Mouse (Mus musculus): ENCODE data around the gene Aamp.
A peak's percentile ranks its signal among the peaks of the same experiment; 100 is the strongest.
"Not testable (repeated sequence)": the region's sequence is repeated elsewhere in the genome, so short reads cannot be mapped to it uniquely, and the experiment has no call there.

The Aamp gene

DNA sequence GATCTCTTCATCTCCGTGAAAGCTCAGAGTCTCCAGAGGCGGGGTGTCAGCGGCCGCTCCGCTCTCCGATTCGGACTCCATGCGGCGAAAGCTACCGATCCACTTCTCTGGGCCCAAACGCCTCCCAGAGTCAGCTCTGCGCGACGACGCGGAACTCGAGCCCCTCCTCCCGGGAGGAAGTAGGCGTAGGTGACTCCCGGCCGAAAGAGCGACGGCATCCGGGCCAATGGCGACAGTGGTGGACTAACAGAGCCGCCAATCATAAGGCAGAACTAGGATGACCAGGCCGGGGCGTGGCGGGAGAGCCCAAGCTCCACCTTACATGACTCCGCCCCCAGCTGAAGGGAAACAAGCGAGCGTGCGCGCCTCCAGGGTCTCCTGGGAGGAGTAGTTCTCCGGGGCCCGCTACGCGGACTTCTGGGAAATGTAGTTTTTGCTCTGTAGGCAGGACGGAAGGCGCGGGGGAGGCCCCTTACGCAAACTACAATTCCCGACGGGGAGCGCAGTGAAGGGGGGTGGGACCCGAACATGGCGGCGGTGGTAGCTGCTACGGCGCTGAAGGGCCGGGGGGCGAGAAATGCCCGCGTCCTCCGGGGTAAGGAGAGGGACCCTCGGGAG lies at the start of gene Aamp, which contains the start of gene Pnkd:
Gene Aamp, minus strand, starts transcription at position 196 of the 618 bp plus-strand sequence.
Gene Pnkd, plus strand, starts transcription at position 388 of the 618 bp plus-strand sequence.
- DNase-seq, result peak; percentile 99 to 100

DNA sequence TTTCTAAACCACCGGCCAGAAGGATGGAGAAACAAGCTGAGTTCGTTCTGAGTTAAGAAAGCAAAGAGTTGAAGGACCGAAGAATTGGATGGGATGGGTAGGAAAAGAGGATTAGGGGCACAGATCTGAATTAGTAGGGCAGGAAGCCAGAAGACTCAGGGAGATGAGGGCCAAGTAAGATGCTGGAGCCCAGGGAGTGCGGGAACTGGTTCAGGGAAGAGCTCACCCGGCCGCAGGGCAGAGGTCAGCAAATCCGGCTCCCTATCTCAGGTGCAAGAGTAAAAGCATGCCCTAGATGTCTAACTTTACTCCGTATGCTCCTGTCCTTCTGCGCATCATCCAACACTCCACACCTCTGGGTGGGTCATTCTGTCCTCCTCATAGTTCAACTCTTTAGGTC lies 48.4 kb upstream of the Aamp start:
- no peak for DNase-seq

DNA sequence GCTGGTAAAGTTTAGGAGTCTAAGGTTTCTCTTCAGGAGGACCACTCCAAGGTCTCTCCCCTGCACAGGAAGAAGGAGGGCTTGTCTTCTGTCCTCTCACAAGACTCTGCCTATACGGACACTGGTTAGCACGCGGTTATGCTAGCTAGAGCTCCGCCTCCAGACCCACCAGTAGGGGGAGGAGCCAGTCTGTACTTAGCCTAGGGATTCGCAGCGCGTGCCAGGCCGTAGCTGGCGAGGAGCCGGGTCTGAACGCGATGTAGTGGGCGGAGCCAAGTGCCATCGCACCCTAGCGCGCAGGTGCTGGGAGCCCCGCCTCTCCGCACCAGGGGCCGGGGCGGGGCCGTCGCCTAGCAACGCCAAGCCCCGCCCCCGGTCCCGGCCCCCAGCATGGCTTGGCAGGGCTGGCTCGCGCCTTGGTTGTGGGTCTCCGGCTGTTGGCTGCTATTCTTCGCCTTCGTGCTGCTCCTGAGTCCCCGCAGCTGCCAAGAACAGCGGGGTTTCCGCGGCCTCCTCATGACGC lies 47.8 kb upstream of the Aamp start:
- peak; percentile 88 for DNase-seq

DNA sequence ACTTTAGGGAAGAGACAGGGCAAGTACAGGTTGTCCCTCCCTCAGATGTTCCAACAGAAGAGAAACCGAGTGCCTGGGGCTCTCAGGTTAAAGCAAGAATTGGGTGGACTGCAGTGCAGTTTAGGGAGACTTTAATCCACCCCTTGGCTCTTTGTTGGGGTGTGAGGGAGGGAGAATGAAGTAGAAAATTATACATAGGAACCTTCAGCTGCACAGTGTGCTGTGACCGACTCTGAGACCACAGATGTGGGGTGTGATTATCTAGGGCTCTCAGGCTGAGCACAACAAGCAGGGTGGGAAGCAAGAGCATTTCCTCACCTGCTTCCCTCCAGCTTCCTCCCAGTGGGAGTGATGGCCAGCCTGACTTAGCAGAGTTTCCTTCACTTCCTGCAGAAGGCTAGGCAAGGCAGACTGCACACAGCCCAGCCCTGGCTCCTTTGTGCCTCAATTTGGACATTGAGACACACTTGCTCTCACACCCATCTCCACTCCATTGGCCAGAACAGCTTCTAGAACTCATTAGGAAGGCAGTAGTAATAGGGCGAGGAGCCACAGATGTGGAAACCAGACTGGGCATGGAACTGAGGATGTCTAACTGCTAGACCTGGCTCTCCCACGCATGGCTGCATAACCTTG lies 46.6 kb upstream of the Aamp start:
- no peak for DNase-seq

DNA sequence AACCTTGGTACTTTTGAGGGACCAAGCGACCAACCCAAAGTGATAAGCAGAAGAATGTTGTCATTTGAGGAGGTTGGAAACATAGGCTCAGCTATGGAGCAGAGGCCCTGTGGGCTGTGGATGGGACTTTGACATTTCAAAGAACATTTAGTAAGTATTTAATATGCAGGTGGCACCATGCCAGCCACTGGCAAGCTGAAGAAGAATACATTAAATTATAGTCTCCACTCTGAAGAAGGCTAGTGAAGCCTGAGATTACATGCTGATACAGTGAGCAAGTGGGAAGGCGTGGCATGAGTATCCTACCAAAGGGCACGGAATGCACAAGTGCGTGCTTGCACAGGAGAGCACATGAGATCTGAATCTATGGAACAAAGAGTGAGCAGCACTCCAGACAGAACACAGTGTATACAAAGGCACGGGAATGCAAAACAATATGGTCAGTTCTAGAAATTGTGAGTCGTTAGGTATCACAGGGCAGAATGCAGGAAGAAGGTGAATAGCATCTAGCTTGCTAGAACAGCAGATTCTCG lies 45.4 kb upstream of the Aamp start:
- DNase-seq, result no peak

DNA sequence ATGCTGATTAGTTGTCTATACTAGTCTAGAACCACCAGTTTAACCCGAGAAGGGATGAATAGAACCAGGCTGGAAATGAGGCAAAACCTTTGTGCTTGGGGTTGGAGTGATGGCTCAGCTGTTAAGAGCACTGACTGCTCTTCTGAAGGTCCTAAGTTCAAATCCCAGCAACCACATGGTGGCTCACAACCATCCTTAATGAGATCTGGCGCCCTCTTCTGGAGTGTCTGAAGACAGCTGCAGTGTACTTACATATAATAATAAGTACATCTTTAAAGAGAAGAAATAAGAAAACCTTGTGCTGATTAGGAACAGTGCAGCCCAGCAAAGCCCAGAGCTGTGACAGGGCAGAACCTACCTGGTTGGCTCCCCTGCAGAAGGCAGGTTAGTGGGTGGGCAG lies 42.4 kb upstream of the Aamp start:
- not testable (repeated sequence) for DNase-seq

DNA sequence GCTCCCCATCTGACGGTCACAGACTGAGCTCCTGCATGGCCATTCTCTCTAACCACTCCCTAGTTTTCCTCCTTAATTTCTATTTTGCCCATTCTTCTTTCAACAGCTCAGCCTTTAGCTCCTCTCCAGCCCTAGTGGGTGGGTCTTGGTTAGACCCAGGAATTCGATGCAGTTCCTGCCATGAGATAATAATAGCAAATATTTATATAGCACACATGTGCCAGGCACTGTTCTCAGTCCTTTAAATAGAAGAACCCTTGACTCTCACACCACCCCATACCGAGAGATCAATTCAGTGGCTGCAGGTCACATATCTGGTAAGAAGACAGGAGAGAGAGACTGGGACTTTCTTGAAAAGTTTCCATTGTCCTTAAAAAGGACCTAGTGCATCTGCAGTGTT lies 36.9 kb upstream of the Aamp start:
- no peak for DNase-seq

DNA sequence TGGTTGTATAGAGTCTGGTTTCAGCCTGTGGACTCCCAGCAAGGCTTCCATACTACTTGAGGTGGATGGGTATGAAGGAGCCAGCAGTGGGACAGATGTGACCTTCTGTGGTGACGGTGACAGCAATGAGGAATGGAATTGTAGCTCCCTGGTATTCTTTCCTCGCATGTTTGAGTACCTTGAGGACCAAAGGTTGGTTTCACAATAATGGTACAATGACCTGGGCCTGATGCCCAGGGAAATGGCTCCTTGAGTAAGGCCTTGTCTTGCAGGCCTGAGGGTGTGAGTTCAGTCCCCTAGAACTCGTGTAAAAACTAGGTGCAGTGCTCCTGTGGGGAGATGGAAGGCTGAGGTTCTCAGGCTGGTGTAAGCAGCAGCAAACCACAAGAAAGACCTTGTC lies 34.2 kb upstream of the Aamp start:
- DNase-seq, result no peak

DNA sequence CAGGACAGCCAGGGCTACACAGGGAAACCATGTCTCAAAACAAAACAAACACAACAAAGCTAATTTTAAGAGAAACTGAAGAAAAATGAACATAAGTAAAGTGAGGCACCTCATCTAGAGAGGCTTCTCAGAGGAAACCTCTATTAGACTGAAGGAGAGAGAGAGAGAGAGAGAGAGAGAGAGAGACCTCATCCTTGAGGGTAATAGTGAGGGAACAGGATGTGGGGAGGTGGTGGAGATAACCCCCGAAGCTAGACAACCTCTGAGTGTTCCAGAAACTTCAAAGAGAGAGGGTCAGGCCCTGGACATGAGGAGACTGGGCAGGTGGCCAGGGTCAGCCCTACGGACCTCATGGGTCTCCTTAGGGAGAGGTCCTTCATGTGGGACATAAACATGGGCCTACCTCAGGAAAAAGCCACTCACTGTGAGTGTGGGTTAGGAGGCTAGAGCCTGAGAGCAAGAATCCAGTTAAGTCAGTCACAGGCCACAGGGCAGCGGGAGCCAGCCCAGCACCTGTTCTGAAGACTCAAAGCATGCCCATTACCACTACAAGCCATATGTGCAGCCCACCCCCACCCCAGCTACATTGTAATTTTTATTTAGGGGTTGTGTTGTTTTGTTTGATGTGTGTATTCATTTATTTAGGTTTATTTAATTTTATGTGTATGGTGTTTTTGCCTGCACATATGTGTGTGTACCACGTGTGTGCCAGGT lies 31.7 kb upstream of the Aamp start:
- DNase-seq, result no peak

DNA sequence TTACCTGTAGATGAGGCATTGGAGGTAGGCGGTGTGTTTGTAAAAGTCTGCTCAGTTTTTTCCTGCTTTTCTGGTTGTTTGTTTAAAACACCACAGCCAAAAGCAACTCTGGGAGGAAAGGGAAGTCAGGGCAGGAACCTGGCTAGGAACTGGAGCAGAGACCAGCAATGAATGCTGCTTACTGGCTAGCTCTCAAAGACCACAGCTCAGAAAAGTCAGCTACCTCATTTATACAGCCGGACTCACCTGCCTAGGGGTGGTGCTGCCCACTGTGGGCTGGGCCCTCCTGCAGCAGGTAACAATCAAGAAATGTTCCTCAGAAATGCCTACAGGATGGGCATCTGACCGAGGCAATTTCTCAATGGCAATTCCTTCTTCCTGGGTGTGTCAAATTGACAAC lies 30.3 kb upstream of the Aamp start:
- no peak for DNase-seq

DNA sequence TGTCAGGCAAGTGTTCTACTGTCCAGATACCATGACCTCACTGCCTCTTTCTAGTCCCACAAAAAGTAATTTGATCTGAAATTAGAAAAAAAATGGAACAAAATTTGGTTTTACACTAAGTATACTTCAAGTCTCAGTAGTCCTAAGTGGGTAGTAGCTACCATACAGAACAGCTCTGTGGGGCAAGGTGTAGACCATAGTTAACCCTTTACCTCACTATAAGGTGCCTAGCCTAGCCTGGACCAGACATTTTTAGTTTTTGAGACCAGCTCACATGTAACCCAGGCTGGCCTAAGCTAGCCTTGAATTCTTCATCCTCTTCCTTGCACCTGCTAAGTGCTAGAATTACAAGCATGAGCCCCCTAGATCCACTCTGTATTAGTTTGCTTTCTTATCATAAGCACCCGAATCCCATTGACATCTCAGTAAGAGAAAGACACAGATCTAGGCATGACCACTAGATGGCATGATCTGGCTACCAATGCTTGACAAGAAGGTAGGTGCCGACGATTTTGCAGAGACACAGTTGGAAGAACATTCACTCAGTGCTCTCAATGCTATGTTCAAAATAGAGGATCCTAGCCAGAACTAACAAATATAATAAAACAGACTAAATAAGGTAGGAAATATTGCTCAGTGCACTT lies 28.6 kb upstream of the Aamp start:
- DNase-seq, result peak; percentile 63 to 72

DNA sequence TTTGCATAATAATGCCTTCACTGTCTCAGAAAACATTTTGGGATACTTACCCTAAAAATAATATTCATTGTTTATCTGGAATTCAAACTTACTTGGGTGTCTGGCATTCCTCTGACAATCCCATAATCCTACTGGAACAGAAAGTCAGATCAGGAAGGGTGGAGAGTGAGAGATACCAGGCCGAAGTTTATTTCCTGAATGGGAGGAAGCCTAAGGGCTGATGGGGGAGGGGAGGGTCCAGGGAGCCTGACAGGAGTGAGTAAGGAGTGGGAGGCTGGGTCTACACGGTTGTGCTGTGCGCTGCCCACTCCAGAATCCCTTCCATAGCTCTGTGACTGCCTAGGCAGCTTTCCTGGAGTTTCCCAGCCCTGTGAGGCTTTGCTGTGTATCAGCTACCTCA lies 25.2 kb upstream of the Aamp start:
- DNase-seq, result no peak

DNA sequence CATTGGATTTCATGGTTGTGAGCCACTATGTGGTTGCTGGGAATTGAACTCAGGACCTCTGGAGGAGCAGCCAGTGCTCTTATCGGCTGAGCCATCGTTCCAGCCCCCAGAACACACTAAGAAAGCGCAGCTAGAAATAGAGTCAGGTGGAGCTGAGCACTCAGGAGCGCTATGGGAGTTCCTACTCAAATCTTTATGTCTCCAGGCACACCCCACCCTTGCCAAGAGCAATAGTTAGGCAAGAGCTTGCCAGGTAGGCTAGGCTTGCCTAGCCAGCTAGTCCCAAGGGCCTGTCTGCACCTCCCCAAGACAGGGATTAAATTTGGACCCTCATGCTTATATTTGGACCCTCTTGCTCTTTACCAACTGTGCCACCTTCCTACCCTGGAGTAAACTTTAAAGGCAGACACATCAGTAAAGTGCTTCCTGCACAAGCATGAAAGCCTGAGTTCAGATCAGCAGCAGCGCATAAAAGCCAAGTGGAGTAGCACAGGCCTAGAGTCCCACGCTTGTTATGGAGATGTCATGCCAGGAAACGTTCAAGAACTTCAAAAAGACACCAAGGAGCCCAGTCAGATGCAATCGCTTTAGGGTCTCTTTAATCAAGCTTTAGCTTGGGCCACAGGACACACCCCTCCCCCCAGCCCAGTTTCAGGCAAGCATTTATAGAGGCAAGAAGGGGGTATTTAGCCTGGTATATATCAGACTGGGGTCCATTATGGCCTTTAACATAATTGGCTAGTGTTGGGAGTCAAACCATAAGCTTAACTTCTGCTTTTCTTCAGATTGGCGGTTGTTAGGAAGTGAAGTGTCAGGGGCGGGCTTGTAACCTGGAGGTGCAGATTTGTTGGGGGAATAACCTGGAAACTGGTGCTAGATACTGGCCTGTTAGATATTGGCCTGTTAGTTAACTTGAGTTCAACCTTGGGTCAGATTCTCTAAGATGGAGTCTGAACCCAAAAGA lies 23.7 kb upstream of the Aamp start:
- DNase-seq, result no peak

DNA sequence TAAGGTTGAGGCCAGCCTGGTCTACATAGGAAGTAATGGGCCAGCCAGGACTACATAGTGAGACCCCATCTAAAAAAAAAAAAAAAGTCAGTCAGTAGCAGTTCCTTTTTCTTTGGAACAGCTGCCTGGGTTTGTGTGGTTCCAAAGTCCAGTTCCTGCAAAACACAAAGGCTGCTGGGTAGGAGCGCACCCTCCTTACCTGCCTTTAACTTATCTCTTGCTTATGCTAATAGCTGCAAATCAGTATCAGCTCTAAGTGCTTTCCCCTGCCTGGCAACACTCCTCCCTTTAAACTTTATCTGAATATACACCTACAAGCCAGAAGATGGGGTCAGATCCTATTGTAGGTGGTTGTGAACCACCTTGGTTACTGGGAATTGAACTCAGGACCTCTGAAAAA lies 22.6 kb upstream of the Aamp start:
- DNase-seq, result no peak

DNA sequence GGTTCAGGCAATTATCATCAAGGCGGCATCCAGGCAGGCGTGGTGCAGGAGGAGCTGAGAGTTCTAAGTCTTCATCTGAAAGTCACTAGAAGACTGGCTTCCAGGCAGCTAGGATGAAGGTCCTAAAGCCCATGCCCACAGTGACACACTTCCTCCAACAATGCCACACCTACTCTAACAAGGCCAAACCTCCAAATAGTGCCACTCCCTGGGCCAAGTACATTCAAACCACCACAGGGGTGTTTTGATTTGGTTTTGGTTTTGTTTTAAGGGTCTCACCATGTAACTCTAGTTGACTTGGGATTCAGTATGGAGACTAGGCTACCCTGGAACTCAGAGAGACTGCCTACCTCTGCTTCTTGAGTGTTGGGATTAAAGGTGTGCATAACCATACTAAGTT lies 21.0 kb upstream of the Aamp start, which contains the start of gene Tmbim1:
Gene Tmbim1, minus strand, starts transcription at position 101 of the 400 bp plus-strand sequence.
- DNase-seq, result no peak

DNA sequence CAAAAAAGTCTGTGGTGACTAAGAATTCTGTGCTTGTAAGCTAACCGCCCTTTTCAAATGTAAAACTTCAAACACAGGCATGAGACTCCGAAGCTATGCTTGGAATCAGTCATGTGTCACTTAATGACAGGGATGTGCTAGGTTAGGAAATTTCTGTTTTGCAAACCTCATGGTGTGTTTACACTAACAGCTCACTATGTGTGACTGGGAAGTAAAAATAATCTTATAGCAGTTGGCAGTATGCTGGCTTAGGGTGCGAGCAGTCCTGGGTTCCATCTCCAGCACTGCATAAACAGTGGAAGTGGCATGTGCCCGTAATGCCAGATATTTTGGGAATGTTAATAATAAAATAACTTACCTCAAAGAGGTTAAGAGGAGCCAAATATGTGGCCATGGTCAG lies 20.4 kb upstream of the Aamp start:
- no peak for DNase-seq

DNA sequence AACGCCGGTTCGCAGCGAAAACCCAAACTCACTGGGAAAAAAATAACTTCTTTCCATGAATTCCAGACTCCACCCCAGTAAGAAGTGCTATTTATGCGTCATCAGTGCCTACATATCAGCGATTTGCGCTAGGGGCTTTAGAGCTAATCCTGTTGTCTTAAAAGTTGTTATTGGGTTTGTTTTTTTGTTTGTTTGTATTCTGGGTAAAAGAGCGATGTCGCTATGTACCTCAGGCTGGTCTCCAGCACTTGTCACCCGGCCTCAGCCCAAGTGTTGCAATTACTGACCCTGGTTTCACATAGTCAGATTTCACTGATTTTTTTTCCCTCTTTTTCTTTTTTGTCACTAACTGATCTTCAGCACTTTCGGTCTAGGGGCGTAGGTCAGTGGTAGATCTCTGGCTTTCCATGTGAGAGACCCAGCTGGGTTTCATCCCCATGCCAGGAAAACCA lies 19.8 kb upstream of the Aamp start:
- no peak for DNase-seq

DNA sequence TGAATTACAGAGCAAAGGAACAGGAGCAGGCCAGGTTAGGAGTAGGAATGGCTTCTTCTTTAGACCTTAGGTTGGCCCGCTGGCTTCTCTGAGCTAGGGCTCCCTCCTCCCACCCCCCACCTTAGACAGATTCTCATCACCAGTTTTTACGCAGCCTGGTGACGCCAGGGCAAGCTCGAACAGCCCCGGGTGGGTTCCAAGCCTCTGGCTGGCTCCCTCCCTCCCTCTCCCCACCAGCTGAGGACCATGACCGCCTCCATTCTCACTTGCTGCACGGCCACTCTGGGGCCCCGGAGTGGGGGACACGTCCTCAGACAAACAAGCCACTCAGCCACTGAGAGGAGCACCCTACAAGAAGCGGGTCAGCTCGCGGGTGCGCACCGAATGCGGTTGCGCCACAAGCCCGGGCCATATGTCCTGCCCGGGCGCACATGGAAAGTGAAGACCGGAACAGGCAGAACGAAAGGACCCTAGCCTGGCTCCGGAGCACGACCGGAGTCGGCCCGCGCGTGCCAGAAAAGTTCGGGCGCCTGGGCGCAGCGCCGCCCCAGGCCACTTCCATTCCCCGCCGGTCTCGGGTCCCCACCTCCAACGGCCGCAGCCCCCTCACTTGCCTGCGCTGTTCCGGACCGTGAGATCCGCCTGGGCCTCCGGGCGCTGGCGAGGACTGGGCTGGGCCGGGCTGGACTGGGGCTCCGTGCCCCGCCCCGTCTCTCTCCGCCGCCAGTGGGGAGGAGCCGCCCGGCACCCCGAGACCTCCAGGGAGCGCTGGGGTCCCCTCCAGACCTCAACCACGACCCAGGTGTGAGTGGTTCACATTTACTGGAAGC lies 19.2 kb upstream of the Aamp start:
- DNase-seq, result peak; percentile 48 to 50

DNA sequence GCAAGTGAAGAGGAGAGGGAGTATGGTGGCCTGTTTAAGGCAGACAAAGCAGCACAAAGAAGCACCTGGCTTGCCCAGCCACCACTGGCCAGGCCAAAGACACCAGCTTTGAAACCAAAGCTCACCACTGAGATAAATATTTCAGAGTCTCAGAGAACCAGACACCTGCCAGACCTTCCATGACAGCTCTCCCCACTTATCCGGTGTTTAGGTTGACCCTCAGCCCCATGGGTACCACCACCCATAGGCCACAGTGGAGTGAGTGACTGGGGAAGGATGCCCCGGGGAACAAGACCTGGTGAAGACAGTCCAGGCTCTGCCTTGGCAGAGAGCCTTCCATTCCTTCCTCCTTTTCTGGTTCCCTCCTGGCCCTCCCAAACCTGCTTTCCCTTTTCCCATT lies 18.3 kb upstream of the Aamp start:
- DNase-seq, result no peak

DNA sequence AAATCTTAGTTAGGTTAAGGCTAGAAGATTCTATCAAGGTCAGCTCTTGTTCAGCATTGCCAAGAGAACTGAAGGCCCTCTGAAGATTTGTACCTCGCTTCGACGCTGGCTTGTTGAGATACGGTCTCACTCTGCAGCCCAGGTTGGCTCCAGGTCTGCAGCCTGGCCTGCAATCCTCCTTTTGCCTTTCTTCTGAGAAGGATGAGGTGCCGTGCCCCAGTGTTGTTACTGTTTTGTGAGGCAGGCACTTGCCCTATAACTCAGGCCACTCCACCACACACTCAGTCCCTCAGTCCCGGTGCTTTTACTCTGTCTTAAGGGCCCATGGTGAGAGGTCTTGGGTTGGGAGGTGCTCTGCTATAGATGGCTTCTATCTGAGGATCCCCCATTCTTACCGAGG lies 17.7 kb upstream of the Aamp start:
- no peak for DNase-seq
